Mouse (Mus musculus): ENCODE results near the gene Agbl1.

Gene Agbl1

DNA sequence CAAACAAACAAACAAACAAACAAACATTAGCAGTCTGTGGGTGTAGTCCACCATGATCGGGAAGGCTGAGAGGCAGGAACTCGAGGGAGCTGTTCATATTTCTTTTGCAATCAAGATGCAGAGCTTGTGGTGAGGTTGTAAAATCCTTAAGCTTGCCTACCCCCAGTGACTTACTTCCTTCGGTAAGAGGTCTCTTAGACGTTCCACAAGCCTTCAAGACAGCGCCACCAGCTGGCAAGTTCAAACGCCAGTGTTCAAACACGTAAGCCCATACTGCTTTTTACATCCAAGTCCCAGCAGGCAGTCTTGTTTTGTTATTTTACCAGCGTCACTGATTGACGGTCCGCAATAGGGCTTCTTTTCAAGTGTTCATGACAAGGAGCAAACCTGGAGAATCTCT lies 123.8 kb downstream of the Agbl1 start:
- no peak for TF ChIP-seq GATA4 (IDR thresholded peaks at IDR 0.05; ENCODE audit: insufficient replicate concordance, low read length)

DNA sequence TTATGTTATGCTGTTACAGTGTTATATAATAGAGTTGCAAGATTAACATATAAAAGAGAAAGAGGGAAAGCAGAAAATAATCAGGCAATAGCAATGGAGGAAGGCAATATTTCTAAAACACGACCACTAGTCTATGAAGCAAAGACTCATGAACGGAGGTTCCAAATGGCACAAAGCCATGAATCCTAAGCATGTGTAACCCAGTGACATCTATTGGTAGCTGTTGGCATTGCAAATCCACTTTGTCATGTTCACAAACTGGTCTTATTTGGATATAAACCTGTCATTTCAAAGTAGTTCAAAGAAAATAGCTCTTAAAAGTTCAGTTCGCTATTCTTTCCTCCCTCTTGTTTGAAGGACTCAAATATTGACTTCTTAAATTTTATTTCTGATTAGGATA lies 124.8 kb downstream of the Agbl1 start:
- no peak for TF ChIP-seq GATA4 (IDR thresholded peaks at IDR 0.05; ENCODE audit: insufficient replicate concordance, low read length)

- no peak for TF ChIP-seq GATA4 (IDR thresholded peaks at IDR 0.05; ENCODE audit: insufficient replicate concordance, low read length)
Observed at GRCm38 (mm10) chr7:76371269-76371668, 141.6 kb downstream of the Agbl1 start.

DNA sequence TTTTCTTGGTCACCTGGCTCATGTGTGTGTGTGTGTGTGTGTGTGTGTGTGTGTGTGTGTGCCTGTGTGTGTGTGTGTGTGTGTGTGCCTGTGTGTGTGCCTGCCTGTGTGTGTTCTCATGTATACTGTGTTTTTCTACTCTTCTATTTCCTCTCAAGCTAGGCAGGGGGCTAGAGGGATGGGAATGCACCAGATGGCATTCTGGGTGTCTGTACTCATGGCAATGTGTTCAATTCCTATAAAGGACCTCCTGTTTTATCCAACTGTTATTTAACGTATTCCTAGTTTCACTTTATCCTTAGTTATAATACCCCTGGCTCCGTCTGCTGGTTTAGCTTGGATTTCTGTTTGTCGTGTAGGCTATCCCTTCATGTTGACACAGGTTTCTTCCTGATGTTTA lies 149.8 kb downstream of the Agbl1 start:
- TF ChIP-seq GATA4 (IDR thresholded peaks at IDR 0.05; ENCODE audit: insufficient replicate concordance, low read length), result no peak

DNA sequence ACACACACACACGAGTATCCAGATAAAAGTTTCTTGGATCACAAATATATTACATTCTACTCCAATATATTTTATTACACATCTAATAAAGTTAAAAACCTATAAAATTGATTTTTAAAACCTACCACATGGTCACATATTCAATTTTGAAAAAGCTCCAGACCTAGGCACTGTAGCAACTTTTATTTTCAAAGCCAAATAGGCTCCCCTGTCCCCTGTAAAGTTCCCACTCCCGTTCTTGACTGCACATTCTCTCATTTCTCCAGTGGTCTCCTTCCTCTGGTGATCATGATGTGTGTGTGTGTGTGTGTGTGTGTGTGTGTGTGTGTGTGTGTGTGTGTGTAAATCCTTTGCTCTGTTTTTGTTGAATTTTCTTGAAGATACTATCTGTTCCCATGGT lies 152.3 kb downstream of the Agbl1 start:
- TF ChIP-seq GATA4 (IDR thresholded peaks at IDR 0.05; ENCODE audit: insufficient replicate concordance, low read length), result no peak

DNA sequence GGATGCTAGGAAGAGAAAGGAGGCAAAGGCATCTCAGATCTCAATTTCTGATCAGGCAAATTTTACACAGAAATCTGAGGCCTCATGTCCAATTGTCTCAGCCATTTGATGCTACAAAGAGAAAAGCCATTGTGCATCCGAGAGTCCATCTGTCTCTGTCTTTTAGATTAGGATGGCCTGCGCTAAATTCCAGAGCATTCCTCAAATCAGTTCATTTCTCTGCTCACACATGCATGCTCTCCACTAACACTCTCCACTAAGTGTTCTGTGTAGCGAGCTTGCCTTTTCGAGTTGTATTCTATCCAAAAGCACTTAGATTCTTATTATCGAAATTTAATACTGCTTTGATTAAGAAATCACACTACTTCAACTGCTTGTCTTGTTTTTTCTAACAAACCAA lies 159.6 kb downstream of the Agbl1 start:
- TF ChIP-seq GATA4 (IDR thresholded peaks at IDR 0.05; ENCODE audit: insufficient replicate concordance, low read length), result no peak

- TF ChIP-seq GATA4 (IDR thresholded peaks at IDR 0.05; ENCODE audit: insufficient replicate concordance, low read length), result no peak
Observed at GRCm38 (mm10) chr7:76392296-76392940, 162.7 kb downstream of the Agbl1 start.

- no peak for TF ChIP-seq GATA4 (IDR thresholded peaks at IDR 0.05; ENCODE audit: insufficient replicate concordance, low read length)
Observed at GRCm38 (mm10) chr7:76392941-76393817, 163.5 kb downstream of the Agbl1 start.

GRCm38 (mm10) chr7:76407930-76408557 lies 178.4 kb downstream of the Agbl1 start:
- no peak for TF ChIP-seq GATA4 (IDR thresholded peaks at IDR 0.05; ENCODE audit: insufficient replicate concordance, low read length)

- TF ChIP-seq GATA4 (IDR thresholded peaks at IDR 0.05; ENCODE audit: insufficient replicate concordance, low read length), result no peak
Observed at GRCm38 (mm10) chr7:76409020-76409419, 179.3 kb downstream of the Agbl1 start.

GRCm38 (mm10) chr7:76410403-76411180 lies 180.9 kb downstream of the Agbl1 start:
- no peak for TF ChIP-seq GATA4 (IDR thresholded peaks at IDR 0.05; ENCODE audit: insufficient replicate concordance, low read length)

GRCm38 (mm10) chr7:76411933-76412587 lies 182.4 kb downstream of the Agbl1 start:
- no peak for TF ChIP-seq GATA4 (IDR thresholded peaks at IDR 0.05; ENCODE audit: insufficient replicate concordance, low read length)

DNA sequence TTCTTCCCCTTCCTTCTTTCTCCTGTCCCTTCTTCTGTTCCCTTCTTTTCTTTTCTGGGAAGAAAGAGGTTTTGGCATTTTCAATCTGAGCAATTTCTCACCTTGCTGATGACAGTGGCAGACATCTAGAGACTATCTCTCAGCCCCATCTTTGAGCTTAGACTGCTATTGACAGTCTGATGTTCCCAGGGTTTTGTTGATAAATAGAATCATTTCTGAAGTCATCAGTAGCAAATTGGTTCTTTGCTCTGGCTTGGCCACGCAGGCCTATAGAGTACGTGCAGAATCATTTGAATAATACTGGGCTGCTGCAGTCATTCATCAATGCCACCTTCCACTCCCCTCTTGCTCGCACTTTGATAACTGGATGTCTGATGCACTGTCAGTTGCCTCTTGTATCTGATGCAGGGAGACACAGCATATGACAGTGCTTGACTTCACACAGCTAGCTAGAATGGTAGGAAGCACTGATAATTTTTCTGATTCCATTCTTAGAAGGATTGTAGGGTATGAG lies 186.5 kb downstream of the Agbl1 start:
- no peak for TF ChIP-seq GATA4 (IDR thresholded peaks at IDR 0.05; ENCODE audit: insufficient replicate concordance, low read length)

DNA sequence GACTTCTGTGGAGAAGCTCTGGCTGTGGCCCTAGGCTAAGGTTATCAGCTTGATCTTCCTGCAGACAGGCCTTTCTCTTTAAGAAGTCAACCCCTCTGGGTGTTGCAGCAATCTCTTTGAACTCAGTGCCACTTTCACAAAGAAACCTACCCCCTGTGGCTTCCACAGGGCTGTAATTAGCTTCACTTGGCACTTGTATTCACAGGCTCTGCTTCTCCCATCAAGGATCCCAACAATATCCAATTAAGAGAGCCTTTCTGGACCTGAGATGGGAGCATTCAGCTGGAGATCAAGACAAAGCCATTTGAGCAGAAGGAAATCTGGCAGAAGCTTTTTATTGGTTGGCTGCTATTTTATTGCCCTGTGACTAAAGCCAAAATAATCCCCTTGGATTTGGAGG lies 208.9 kb downstream of the Agbl1 start:
- TF ChIP-seq GATA4 (IDR thresholded peaks at IDR 0.05; ENCODE audit: insufficient replicate concordance, low read length), result no peak
